Mouse (Mus musculus) liver (tissue): ENCODE measurements around the gene Nudt22.
"Not testable (repeated sequence)": the region's sequence is repeated elsewhere in the genome, so short reads cannot be mapped to it uniquely, and the experiment has no call there.

Experiments
- DNase-seq: peaks from one replicate; pipeline ENCODE4 v3.0.0-alpha.2; 2020; ENCODE audit warnings: mixed read lengths

Nudt22 gene

GRCm38 (mm10) chr19:6994489-6994888 lies 1.4 kb downstream of the Nudt22 start:
- DNase-seq = no peak

GRCm38 (mm10) chr19:6994002-6994401 lies 1.9 kb downstream of the Nudt22 start:
- DNase-seq = no peak

DNA sequence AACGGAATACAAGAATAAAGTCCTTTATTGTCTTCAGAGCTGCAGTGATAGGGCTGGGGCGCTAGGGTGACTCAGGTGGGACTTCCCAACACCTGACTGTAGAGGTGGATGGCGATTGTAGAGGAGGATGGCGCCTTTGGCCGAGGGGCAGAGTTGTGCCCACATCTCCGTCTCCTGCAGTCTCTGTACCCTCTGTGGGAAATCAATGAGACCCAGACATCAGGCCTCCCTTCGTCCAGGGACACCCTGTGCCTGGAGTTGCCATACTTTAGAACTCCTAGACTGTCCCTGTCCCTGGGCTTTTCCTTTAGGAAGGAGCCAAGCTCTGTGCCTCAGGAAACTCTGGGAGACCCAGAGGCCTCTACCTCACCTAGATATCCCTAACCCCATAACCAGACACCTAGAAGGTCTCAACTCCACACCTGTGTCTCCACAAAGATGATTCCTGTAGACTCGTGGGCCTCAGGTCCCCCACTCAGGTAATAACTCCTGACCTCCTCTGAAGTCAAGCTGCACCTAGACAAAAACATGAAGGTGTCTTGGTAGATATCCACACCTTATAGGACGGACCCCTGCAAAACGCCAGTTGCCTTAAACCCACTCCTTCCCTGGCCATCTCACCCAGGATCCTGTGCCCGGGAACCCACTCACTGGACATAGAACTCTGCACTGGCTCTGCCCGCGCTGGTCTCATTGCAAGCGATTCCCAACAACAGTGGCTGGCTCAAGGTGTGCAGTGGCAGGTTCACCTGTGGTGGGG lies 2.7 kb downstream of the Nudt22 start:
- DNase-seq = no peak

GRCm38 (mm10) chr19:6992011-6992858 lies 3.7 kb downstream of the Nudt22 start, which contains the start of gene Dnajc4:
Dnajc4 (minus strand) TSS chr19:6992572.
- DNase-seq = peak; percentile 99

GRCm38 (mm10) chr19:6991166-6991565 lies 4.8 kb downstream of the Nudt22 start:
- not testable (repeated sequence) for DNase-seq

DNA sequence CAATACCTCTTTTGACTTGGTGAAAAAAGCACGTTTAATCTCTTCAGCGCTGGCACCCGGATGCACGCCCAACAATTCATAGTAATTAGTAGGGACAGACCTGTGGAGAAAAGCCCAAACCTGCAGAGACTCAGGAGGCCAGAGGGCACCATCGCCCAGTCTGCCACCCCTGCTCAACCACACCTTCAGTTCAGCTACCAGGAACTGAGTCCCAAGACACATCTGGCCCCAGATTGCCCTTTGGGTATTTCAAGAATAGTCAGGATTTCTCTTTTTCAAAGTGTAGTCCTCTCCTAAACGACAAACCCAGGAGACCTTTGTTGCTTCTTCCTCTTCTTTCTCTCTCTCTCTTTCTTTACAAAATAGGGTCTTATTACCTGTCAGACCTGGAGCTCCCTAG lies 5.2 kb downstream of the Nudt22 start:
- no peak for DNase-seq

- no peak for DNase-seq
Observed at GRCm38 (mm10) chr19:6989251-6989650, 6.7 kb downstream of the Nudt22 start.

- DNase-seq = no peak
Observed at GRCm38 (mm10) chr19:6987904-6988285, 8.0 kb downstream of the Nudt22 start.

GRCm38 (mm10) chr19:6987061-6987903 lies 8.6 kb downstream of the Nudt22 start, which contains the start of gene Vegfb:
Vegfb (minus strand) TSS chr19:6987651.
- peak; percentile 72 for DNase-seq

- DNase-seq = no peak
Observed at GRCm38 (mm10) chr19:6985951-6986708, 9.8 kb downstream of the Nudt22 start.

DNA sequence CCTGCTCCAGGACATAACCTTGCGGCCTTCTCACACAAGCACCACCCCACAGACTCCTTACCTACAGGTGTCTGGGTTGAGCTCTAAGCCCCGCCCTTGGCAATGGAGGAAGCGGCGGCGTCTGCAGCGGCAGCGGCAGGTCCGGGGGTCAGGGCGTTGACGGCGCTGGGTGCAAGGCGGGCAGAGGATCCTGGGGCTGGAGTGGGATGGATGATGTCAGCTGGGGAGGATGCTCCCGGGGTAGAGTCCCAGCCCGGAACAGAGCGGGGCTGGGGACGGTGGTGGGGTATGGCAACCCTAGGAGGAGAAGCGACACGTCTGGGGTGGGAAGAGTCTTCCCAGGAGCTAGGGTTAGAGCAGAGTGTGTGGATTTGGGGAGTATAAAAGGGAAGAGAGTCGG lies 10.6 kb downstream of the Nudt22 start:
- DNase-seq = no peak

- no peak for DNase-seq
Observed at GRCm38 (mm10) chr19:6983621-6984020, 12.3 kb downstream of the Nudt22 start.

DNA sequence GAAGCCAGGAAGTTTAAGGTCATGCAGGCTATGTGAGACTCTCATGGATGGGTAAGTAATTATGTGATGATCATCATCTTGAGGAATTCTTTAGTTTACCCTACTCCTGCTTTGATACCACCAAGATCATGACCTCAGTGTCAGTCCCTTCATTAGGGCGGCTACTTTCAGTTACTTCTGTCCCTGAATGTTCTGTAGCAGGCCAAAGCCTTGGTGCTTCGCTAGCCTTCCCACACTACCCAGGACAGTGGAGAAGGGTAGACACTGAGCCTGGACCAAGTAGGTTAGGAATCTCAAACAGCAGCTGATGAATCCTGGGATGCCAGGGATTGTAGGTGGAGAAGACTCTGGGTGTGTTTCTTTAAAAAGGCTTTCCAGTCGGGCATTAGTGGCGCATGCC lies 14.5 kb downstream of the Nudt22 start:
- DNase-seq = no peak

DNA sequence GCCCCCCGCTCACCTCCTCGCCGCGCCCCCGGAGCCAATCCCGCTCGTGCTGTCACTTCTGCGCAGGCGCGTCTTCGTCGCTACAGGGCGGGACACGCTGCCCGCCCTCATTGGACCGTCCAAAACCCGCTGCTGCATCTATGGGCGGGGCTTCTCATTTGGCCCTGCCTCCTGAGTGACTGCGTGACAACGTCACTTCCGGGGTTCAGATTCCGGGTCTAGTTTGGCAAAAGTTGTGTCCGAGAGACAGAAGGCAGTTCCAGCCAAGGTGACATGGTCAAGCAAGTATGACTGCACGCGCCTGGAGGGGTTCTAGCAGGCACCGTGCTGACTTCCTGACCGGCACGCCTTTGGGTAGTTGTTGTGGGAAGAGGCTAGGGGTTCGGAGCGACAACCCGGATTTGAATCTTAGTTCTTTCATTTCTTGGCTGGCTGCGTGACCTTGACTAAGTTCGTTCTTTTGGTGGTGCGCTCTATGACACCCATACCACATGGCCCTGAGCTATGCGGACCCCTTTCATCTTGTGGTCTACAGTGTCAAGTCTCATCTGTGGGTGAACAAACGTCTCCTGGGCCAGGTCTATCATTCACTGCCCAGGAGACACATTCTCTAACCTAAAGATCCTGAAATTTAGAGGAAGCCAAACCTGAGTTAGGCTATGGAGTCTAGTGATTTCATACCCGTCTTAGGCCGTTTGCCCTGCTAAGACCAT lies 15.4 kb downstream of the Nudt22 start, which contains the start of gene Fkbp2:
Gene Fkbp2, minus strand, starts transcription at position 121 of the 713 bp plus-strand sequence.
- DNase-seq = peak; percentile 99

GRCm38 (mm10) chr19:6979486-6980380 lies 16.2 kb downstream of the Nudt22 start:
- peak; percentile 100 for DNase-seq

DNA sequence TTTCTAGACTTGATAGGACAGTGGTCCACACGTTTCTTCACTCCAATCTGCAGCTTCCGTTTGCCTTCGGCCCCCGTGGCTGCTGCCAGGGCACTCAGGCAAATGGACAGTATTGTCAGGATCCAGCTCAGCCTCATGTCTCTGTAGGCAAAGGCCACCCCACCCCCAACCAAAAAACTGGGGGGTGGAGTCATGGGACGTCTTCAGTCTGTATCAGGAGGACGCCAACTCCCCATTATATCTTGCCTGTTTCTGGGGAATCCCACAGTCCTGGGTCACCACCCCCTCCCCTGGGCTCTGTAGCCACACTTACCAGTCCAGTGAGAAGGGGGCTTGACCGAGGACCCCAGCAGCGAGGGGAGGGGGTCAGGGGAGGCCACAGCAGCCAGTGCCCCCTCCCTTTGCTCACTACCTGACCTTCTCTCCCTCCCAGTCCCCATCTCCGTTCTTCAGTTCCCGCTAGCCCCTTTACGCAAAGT lies 16.9 kb downstream of the Nudt22 start:
- peak; percentile 75 for DNase-seq

- DNase-seq = no peak
Observed at GRCm38 (mm10) chr19:6978639-6978974, 17.3 kb downstream of the Nudt22 start.

DNA sequence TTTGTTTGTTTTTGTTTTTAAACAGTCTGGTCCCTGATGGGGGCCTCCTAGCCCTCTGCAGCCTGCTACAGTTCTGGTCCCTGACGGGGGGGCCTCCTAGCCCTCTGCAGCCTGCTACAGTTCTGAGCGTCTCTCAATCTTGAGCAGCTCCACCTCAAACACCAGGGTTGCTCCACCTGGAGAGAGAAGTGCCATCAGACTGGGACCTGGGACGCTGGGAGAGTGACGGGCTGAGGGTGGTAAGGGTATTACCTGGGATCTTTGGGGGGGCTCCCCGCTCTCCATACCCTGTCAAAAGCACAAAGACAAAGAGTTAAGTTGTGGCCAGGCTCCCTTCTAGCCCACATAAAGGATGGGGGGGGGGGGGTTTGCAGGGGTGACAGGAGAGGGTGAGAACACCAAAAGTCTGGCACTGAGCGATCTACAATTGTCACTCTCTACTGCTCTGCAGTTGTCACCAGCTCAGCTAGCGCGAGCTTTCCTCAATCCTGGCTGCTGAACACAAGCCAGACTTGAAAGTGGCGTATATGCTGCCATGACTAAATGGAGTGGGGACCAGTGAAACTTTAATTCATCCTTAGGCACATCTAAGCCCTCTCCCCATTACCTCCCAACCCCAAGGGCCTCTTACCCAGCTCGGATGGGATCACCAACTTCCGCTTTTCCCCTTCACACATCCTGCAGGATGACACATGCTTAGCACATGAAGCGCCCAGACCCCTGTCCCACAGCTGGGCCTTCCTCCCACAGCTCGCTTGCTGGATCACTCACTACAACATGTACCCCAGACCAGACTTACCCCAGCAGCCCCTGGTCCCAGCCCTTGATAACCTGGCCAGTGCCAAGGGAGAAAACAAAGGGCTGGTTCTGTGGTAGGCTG lies 17.9 kb downstream of the Nudt22 start:
- no peak for DNase-seq
